Mouse (Mus musculus): ENCODE data around the gene Ptcd3. TPM values are rescaled to one million over a fixed set of nuclear protein-coding genes. Genes with fewer than 3 reads are reported as not detected.

Gene Ptcd3
- polyA plus RNA-seq (2016; fragmentation: Nextera tagmentation; extraction: Ambion mirVana): 126 and 131 TPM in 2 replicates

DNA sequence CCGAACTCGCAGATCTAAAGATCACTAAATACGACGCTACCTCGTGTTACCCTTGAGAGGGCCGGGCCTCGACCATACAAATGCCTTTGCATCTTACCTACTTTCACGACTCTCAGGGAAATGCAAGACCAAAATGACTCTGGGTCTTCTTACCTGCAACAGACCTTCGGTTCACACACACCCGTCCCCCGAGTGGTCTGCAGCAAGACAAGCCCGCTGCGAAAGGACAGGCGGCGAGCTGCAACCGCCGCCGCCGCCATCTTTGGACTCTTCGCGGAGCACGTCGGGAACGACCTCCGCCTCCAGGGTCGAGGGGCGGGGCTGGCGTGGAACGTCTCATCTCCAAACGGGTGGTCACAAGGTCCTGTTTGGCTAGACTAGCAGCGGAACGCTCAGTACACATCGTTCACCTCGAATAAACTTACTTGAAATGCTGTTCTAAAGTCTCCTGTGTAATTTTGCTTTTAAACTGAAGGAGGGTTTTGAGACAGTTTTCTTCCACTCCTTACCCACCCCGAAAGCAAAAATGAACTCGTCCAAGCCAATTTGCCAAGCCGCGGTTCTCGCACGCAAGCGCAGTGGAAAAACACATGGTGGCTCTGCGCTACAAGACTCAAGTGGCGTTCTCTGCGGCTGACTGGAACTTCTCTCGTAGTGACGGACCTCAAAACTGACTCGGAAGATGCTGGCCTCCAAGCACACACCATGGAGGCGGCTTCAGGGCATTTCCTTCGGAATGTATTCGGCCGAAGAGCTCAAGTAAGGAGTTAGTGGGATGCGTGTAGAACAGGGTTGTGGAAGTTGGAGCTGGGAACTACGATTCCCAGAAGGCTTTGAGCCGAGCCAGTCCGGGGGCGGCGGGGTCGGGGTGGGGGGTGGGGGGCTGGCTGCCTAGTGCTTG is at the start of gene Ptcd3, which contains the start of gene Polr1a:
Gene Ptcd3 (minus strand): TSS at position 270 of the 901 bp plus-strand sequence.
Gene Polr1a (plus strand): TSS at position 573 of the 901 bp plus-strand sequence.
- H3K9me3 ChIP-seq: no peaks in the 10 kb centered on the region
- under 1% methylated on average over 58 of the region's 58 CpGs for WGBS
- peaks cover 36% of the 10 kb centered on the region for H3K36me3 ChIP-seq
- H3K9ac ChIP-seq (replicated peaks): peak within 1 kb of the TSS; percentile 66
- ATAC-seq (ENCODE audit: insufficient number of reproducible peaks, insufficient read depth, low FRiP score, low TSS enrichment, low read depth): peak; percentile 85
- peak within 1 kb of the TSS; percentile 70 for H3K4me3 ChIP-seq (replicated peaks)
- peaks cover 9% of the 10 kb centered on the region for H3K4me1 ChIP-seq (replicated peaks)
- peak within 1 kb of the TSS; percentile 76 for H3K27ac ChIP-seq
- no peaks in the 10 kb centered on the region for H3K27me3 ChIP-seq
- peak within 1 kb of the TSS; percentile 88 for H3K4me2 ChIP-seq

DNA sequence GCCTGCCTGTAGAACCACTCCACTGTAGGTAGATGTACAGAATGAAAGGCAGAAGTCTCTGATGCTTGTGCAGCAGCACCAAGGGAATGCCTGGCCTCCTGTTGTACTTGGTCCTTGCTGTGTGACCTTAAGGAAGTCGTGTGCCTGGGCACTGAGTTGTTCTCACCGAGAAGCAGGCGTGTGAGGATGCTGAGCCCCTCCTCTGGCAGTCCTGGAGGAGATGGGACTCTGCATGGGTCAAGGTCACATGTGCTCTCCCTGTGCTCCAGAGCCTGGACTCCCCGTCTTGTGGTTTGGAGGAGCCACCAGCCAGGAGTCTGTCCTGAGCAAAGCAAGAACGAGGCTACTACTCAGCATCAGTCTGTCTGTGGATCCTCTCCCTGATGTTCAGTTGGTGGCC is 42.6 kb upstream of the Ptcd3 start:
- H3K4me3 ChIP-seq (replicated peaks): no peak overlapping the region
- 79% methylated on average over 5 of the region's 5 CpGs for WGBS
- H3K4me1 ChIP-seq (replicated peaks): no peaks in the 10 kb centered on the region
- no peaks in the 10 kb centered on the region for H3K9me3 ChIP-seq
- no peak; the same call in 1 of the 2 replicates for ATAC-seq (ENCODE audit: insufficient number of reproducible peaks, insufficient read depth, low FRiP score, low TSS enrichment, low read depth)
- no peak overlapping the region for H3K27ac ChIP-seq
- H3K4me2 ChIP-seq: no peak overlapping the region
- H3K9ac ChIP-seq (replicated peaks): no peak overlapping the region
- H3K27me3 ChIP-seq: no peaks in the 10 kb centered on the region
- H3K36me3 ChIP-seq: peaks cover 78% of the 10 kb centered on the region

DNA sequence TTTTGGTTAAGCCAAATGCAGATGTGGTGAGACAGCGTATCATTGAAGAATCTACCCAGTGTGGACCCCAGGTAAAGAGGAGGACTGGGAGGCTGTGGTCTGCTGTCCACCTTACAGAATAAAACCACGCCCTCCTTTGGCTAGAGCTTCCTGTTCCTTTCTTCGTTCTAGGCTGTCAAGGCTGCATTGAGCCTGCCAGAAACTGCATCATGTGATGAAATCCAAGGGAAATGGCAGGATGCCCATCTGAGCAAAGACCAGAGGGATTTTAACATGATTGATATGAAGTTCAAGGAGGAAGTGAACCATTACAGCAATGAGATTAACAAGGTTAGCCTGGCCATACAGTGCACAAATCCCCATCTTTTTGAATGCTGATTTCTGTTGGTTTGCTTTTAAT is 42.0 kb upstream of the Ptcd3 start:
- WGBS: 92% methylated on average over 3 of the region's 3 CpGs
- H3K9ac ChIP-seq (replicated peaks): no peak overlapping the region
- H3K4me3 ChIP-seq (replicated peaks): no peak overlapping the region
- ATAC-seq (ENCODE audit: insufficient number of reproducible peaks, insufficient read depth, low FRiP score, low TSS enrichment, low read depth): no peak
- H3K27me3 ChIP-seq: no peaks in the 10 kb centered on the region
- peaks cover 83% of the 10 kb centered on the region for H3K36me3 ChIP-seq
- no peaks in the 10 kb centered on the region for H3K4me1 ChIP-seq (replicated peaks)
- H3K4me2 ChIP-seq: no peak overlapping the region
- no peak overlapping the region for H3K27ac ChIP-seq
- no peaks in the 10 kb centered on the region for H3K9me3 ChIP-seq

DNA sequence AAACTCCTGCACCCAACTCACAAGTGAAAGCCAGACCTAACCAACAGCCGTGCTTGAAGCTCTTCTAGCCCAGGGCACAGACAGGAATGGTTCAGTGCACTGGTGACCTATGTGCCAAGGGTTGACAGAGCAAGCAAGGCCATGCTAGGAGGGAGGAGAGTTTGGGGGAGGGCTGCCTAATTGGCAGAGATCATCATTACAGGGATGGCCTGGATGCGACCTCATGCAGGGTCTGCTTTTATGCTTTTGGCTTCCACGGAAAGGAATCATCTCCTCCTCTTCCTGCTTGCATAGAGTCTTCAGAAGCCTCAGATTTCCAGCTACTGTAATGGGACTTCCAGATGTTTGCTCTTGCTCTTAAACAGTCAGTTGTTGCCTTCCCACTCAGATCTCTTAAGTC is 41.2 kb upstream of the Ptcd3 start:
- H3K9ac ChIP-seq (replicated peaks): no peak overlapping the region
- no peaks in the 10 kb centered on the region for H3K4me1 ChIP-seq (replicated peaks)
- no peaks in the 10 kb centered on the region for H3K9me3 ChIP-seq
- 73% methylated on average over 3 of the region's 3 CpGs for WGBS
- no peaks in the 10 kb centered on the region for H3K27me3 ChIP-seq
- H3K4me2 ChIP-seq: no peak overlapping the region
- no peak overlapping the region for H3K27ac ChIP-seq
- ATAC-seq (ENCODE audit: insufficient number of reproducible peaks, insufficient read depth, low FRiP score, low TSS enrichment, low read depth): no peak
- H3K36me3 ChIP-seq: peaks cover 83% of the 10 kb centered on the region
- H3K4me3 ChIP-seq (replicated peaks): no peak overlapping the region

DNA sequence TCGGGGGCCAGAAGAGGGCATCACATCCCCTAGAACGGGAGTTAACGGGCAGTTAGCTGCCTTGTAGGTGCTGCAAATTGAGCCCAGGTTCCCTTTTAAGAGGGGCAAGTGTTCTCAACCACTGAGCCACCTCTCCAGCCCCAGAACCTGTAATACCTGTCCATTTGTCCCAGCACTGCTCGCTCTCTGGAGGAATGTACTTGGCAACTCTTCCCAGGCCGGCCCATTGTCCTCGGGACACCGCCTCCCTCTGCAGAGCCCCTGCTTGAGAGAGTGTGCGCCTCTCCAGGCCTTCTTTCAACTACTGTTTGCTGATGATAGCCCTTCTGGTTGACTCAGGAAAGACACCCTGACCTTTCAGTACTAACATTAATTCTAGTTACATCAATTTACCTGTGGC is 37.6 kb upstream of the Ptcd3 start:
- Histone ChIP-seq H3K27ac (no peak overlapping the region), H3K9me3 (no peaks in the 10 kb centered on the region), H3K4me2 (no peak overlapping the region), H3K27me3 (no peaks in the 10 kb centered on the region), H3K4me1 (replicated peaks) (no peaks in the 10 kb centered on the region; the same call in 1 of the 2 replicates), H3K9ac (replicated peaks) (no peak overlapping the region), H3K4me3 (replicated peaks) (no peak overlapping the region), H3K36me3 (peaks cover 72% of the 10 kb centered on the region)
- ATAC-seq (ENCODE audit: insufficient number of reproducible peaks, insufficient read depth, low FRiP score, low TSS enrichment, low read depth): no peak
- WGBS: 93% methylated on average over 8 of the region's 8 CpGs

DNA sequence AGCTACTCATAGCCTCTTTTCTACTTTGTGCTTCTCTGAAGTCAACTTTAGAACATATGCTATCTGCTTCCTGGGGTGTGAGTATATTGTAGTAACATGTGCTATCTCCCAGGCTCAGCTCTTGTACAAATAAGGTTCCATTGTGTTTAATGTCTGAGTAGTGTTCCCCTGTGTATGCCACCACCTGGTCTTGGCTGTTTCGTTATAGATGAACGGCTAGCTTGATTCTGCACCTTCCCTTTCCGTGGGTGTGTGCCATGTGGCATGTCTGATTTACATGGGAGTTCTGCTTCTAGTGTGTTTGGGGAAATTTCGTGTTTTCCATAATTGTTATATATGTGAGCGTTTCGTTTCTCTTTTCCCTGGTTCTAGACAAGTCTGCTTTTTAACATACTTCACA is 36.6 kb upstream of the Ptcd3 start:
- no peak for ATAC-seq (ENCODE audit: insufficient number of reproducible peaks, insufficient read depth, low FRiP score, low TSS enrichment, low read depth)
- H3K27me3 ChIP-seq: no peaks in the 10 kb centered on the region
- no peaks in the 10 kb centered on the region; the same call in 1 of the 2 replicates for H3K4me1 ChIP-seq (replicated peaks)
- 90% methylated on average over 6 of the region's 6 CpGs for WGBS
- no peaks in the 10 kb centered on the region for H3K9me3 ChIP-seq
- H3K27ac ChIP-seq: no peak overlapping the region
- H3K36me3 ChIP-seq: peaks cover 66% of the 10 kb centered on the region
- H3K9ac ChIP-seq (replicated peaks): no peak overlapping the region
- no peak overlapping the region for H3K4me3 ChIP-seq (replicated peaks)
- no peak overlapping the region for H3K4me2 ChIP-seq

DNA sequence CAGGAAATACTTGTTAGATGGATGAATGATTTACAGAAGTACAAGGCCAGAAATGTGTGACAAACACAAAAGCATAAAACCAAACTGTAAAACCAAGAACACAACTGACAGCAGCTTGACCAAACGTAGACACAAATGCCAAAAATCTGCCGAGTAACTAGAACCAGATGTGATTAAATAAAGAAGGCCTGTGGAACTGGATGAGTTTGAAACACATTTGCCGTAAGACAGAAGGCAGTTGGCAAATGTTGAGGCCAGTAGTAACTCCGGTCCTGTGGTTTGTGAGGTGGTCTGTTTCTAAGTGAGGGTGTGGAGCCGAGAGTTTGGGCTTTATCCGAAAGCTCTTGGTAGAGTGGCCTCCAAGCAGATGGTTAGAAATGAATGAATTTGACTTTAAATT is 32.4 kb upstream of the Ptcd3 start:
- Histone ChIP-seq H3K4me3 (replicated peaks) (no peak overlapping the region), H3K27me3 (no peaks in the 10 kb centered on the region), H3K9ac (replicated peaks) (no peak overlapping the region), H3K9me3 (no peaks in the 10 kb centered on the region), H3K4me2 (no peak overlapping the region), H3K4me1 (replicated peaks) (no peaks in the 10 kb centered on the region; the same call in 1 of the 2 replicates), H3K27ac (peak overlapping the region; percentile 35; the same call in 1 of the 2 replicates), H3K36me3 (peaks cover 65% of the 10 kb centered on the region)
- 39% methylated on average over 6 of the region's 6 CpGs for WGBS
- ATAC-seq (ENCODE audit: insufficient number of reproducible peaks, insufficient read depth, low FRiP score, low TSS enrichment, low read depth): no peak

DNA sequence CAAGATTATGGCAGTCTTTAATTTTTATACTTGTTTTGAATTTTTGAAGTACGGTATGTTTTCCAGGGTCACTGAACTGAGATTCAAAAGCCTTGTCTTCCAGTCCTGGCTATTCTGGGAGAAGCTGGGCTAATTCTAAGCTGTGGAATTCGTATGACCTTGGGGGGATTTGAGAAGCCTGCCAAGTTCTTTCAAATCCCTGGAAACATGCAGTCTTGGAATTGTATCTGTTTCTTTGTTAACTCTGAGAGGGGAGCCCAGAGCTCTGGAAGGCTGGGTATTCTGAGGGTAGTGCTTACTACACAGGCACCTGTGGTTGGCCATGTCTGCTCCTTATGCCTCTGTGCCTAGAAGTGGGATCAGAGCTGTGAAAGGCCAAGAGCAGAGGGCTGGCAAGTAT is 27.2 kb upstream of the Ptcd3 start:
- ATAC-seq (ENCODE audit: insufficient number of reproducible peaks, insufficient read depth, low FRiP score, low TSS enrichment, low read depth): no peak
- no peak overlapping the region for H3K9ac ChIP-seq (replicated peaks)
- no peak overlapping the region for H3K4me2 ChIP-seq
- H3K27me3 ChIP-seq: no peaks in the 10 kb centered on the region
- no peak overlapping the region for H3K27ac ChIP-seq
- WGBS: 82% methylated on average over 2 of the region's 2 CpGs
- H3K9me3 ChIP-seq: no peaks in the 10 kb centered on the region
- H3K4me1 ChIP-seq (replicated peaks): no peaks in the 10 kb centered on the region; the same call in 1 of the 2 replicates
- no peak overlapping the region for H3K4me3 ChIP-seq (replicated peaks)
- peaks cover 79% of the 10 kb centered on the region for H3K36me3 ChIP-seq

DNA sequence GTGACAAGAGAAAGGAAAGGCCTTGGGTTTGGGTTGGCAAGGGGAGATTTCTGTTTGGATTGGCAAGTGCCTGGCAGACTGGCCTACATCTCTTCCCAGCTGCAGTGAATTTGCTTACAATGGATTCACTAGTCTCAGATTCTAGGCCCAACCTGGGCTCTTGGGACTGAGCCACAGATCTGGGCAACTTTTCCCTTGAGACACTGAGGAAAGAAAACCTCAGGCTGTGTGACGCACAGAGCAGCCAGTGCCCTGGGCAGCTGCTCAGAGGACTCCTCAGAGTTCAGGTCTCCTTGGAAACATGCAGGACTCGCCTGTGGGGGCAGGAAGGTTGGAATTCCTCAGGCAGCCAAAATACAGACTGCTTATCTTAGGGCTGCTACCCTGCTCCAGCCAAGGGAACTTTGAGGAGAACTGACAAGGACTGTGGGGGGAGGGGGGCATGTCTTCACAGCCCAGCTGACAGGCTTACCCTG is 25.6 kb upstream of the Ptcd3 start:
- 59% methylated on average over 2 of the region's 2 CpGs for WGBS
- H3K9ac ChIP-seq (replicated peaks): no peak overlapping the region

DNA sequence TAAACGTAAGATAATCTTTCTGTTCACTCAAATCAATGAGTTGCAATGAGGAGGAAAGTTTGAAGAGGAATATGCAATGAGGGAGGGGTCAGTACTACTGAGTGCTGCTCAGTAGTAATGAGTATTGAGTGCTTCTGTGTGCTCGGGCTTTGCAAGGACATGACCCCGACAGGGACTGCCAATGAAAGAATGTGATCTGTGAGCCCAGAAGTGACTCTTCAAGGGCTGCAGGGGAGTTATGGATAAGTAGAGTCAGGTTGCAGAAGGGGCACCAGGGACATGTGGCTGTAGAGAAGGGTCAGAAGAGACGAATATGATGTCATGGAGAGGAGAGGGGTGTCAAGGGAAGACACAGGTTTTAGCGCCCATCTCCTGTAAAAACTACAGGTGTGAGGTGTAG is 23.8 kb upstream of the Ptcd3 start:
- no peak for ATAC-seq (ENCODE audit: insufficient number of reproducible peaks, insufficient read depth, low FRiP score, low TSS enrichment, low read depth)
- H3K4me3 ChIP-seq (replicated peaks): no peak overlapping the region
- H3K4me2 ChIP-seq: no peak overlapping the region
- no peak overlapping the region for H3K27ac ChIP-seq
- no peaks in the 10 kb centered on the region for H3K9me3 ChIP-seq
- WGBS: 82% methylated on average over 5 of the region's 5 CpGs
- H3K36me3 ChIP-seq: peaks cover 89% of the 10 kb centered on the region
- H3K9ac ChIP-seq (replicated peaks): no peak overlapping the region
- no peaks in the 10 kb centered on the region; the same call in 1 of the 2 replicates for H3K4me1 ChIP-seq (replicated peaks)
- H3K27me3 ChIP-seq: no peaks in the 10 kb centered on the region

More for the DNA sequence above, 25.6 kb upstream of the Ptcd3 start:
- Histone ChIP-seq H3K4me1 (replicated peaks) (no peaks in the 10 kb centered on the region; the same call in 1 of the 2 replicates), H3K4me3 (replicated peaks) (no peak overlapping the region), H3K36me3 (peaks cover 92% of the 10 kb centered on the region), H3K4me2 (no peak overlapping the region), H3K9me3 (no peaks in the 10 kb centered on the region), H3K27ac (no peak overlapping the region), H3K27me3 (no peaks in the 10 kb centered on the region)
- ATAC-seq (ENCODE audit: insufficient number of reproducible peaks, insufficient read depth, low FRiP score, low TSS enrichment, low read depth): no peak

DNA sequence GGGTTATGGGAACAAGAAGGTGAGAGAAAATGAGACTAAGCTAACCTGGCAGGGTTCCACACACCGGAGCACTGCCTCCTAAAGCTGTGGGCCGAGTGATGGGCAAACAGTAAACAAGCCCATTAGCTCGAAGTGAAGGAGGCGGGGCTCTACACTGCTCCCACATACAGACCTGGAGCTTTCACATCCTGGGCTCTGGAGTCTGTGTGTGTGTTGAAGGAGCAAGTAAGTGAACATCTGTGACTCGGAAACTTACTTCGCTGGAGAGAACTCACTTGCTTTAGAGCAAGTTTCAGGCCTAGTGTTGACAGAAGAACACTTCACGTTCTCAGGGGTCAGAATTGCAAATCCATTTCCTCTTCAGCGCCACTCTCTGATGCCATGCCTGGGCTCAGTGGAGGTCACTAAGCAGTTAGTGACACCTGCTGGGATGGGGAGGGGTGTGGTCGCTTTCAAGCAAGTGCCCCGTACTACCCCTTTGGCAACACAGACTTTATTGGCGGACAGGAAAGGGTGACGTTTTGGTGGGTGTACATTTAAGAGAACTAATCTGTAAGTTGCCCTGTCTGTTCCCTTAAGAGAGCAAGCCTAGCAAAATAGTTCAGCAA is 22.4 kb upstream of the Ptcd3 start:
- no peak for ATAC-seq (ENCODE audit: insufficient number of reproducible peaks, insufficient read depth, low FRiP score, low TSS enrichment, low read depth)
- H3K27me3 ChIP-seq: no peaks in the 10 kb centered on the region
- H3K9me3 ChIP-seq: no peaks in the 10 kb centered on the region
- no peak overlapping the region for H3K27ac ChIP-seq
- no peaks in the 10 kb centered on the region; the same call in 1 of the 2 replicates for H3K4me1 ChIP-seq (replicated peaks)
- 0 out of 2 replicates have a peak overlapping the region, but pooled peaks have one; percentile 23 for H3K9ac ChIP-seq (replicated peaks)
- H3K4me3 ChIP-seq (replicated peaks): no peak overlapping the region
- 72% methylated on average over 12 of the region's 12 CpGs for WGBS
- no peak overlapping the region for H3K4me2 ChIP-seq
- peaks cover 89% of the 10 kb centered on the region for H3K36me3 ChIP-seq

Data from limb, embryonic 12.5 days (tissue).